ENCODE assay signal across 14 mouse cellular contexts in the genomic region with DNA sequence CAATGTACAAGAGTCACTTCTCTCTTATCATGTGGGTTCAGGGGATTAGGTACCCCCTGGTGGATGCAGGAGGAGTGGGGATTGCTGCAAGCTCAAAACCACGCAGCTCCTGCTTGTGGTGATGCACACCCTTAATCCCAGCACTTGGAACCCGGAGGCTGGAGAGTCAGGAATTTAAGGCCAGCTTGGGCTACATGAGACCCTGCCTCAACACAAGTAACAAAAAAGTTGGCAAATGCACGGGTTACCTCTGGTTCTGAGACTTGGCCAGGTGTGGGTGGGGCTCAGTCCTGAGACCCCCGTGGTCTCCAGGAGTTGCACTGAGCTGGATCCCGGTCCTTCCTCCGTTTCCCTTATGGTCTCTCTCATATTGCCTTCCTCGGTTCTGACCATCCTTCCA. TPM values are rescaled to one million over a fixed set of nuclear protein-coding genes. Genes with fewer than 3 reads are reported as not detected.
DNase-seq lines count a peak whose midpoint lies in the region; ATAC-seq lines count a peak whose summit lies in the region.
"Had no signal": no experiment of that assay in that cellular context is flagged by ENCODE, and none has a peak within 500 bp of the region (broad histone marks: within the 10 kb centered on the region; RNA-seq: fewer than 3 reads in every experiment).

No protein-coding gene starts in this region.

- H3K27me3 ChIP-seq in kidney, embryonic 14.5 days (ENCODE audit: control insufficient read depth, insufficient read depth, low read length) = no peaks in the 10 kb centered on the region
- H3K27me3 ChIP-seq in neural tube, embryonic 12.5 days (replicated peaks) = peaks cover 7% of the 10 kb centered on the region; the same call in 1 of the 2 replicates
- H3K27me3 ChIP-seq in neural tube, embryonic 15.5 days (replicated peaks) = no peaks in the 10 kb centered on the region; the same call in 1 of the 2 replicates
- no peaks in the 10 kb centered on the region for H3K27me3 ChIP-seq in embryonic facial prominence, embryonic 15.5 days

- H3K4me2 ChIP-seq in kidney, embryonic 14.5 days (replicated peaks; ENCODE audit: low read depth, low read length) = no peak overlapping the region
- 0 out of 2 replicates have a peak overlapping the region, but pooled peaks have one; percentile 0 for H3K4me2 ChIP-seq in neural tube, embryonic 12.5 days (replicated peaks)
- no peak overlapping the region for H3K4me2 ChIP-seq in neural tube, embryonic 15.5 days
- no peak overlapping the region for H3K4me2 ChIP-seq in embryonic facial prominence, embryonic 15.5 days (replicated peaks)
- H3K4me2 ChIP-seq: heart, embryonic 11.5 days had no signal

- WGBS in kidney, embryonic 14.5 days = 79% methylated on average over 7 of the region's 7 CpGs
- 82% methylated on average over 7 of the region's 7 CpGs for WGBS in neural tube, embryonic 12.5 days
- 82% methylated on average over 7 of the region's 7 CpGs for WGBS in neural tube, embryonic 15.5 days
- 66% methylated on average over 7 of the region's 7 CpGs for WGBS in embryonic facial prominence, embryonic 15.5 days

- H3K9ac ChIP-seq in kidney, embryonic 14.5 days (ENCODE audit: low read depth, low read length) = no peak overlapping the region
- no peak overlapping the region for H3K9ac ChIP-seq in neural tube, embryonic 12.5 days
- no peak overlapping the region for H3K9ac ChIP-seq in neural tube, embryonic 15.5 days (replicated peaks)
- no peak overlapping the region for H3K9ac ChIP-seq in embryonic facial prominence, embryonic 15.5 days

- H3K27ac ChIP-seq in kidney, embryonic 14.5 days (ENCODE audit: low read depth, low read length) = peak overlapping the region; percentile 74; the same call in 1 of the 2 replicates
- no peak overlapping the region for H3K27ac ChIP-seq in neural tube, embryonic 12.5 days
- H3K27ac ChIP-seq in neural tube, embryonic 15.5 days (replicated peaks) = no peak overlapping the region
- peak overlapping the region; percentile 76; the same call in 1 of the 2 replicates for H3K27ac ChIP-seq in embryonic facial prominence, embryonic 15.5 days (replicated peaks)

- no peak for DNase-seq in kidney, postnatal 4 days
- no peak for DNase-seq in urinary bladder, adult 18-20 months (ENCODE audit: low spot score in 2 of 2)
- no peak for DNase-seq in adrenal gland, adult 2 months
- DNase-seq: cerebellum, adult 11-12 months; layer of hippocampus, adult 9-11 months had no signal

- no peaks in the 10 kb centered on the region for H3K36me3 ChIP-seq in kidney, embryonic 14.5 days (ENCODE audit: control insufficient read depth, insufficient read depth, low read length)
- no peaks in the 10 kb centered on the region for H3K36me3 ChIP-seq in neural tube, embryonic 12.5 days
- no peaks in the 10 kb centered on the region for H3K36me3 ChIP-seq in neural tube, embryonic 15.5 days
- H3K36me3 ChIP-seq in embryonic facial prominence, embryonic 15.5 days = no peaks in the 10 kb centered on the region

- ATAC-seq in kidney, embryonic 14.5 days (ENCODE audit: low FRiP score, low TSS enrichment) = no peak
- ATAC-seq in neural tube, embryonic 12.5 days (ENCODE audit: low FRiP score, low read depth) = no peak
- ATAC-seq in neural tube, embryonic 15.5 days (ENCODE audit: low FRiP score) = no peak
- ATAC-seq in embryonic facial prominence, embryonic 15.5 days (ENCODE audit: insufficient number of reproducible peaks, low FRiP score, low TSS enrichment, low read depth) = no peak
- ATAC-seq: hindbrain, embryonic 16.5 days had no signal

- peaks cover 39% of the 10 kb centered on the region for H3K4me1 ChIP-seq in kidney, embryonic 14.5 days (ENCODE audit: control insufficient read depth, insufficient read depth, low read length)
- peaks cover 38% of the 10 kb centered on the region for H3K4me1 ChIP-seq in neural tube, embryonic 12.5 days
- H3K4me1 ChIP-seq in neural tube, embryonic 15.5 days = peaks cover 26% of the 10 kb centered on the region
- peaks cover 61% of the 10 kb centered on the region for H3K4me1 ChIP-seq in embryonic facial prominence, embryonic 15.5 days

- no peak overlapping the region for H3K4me3 ChIP-seq in kidney, embryonic 14.5 days (ENCODE audit: low read length)
- H3K4me3 ChIP-seq in neural tube, embryonic 12.5 days = no peak overlapping the region
- H3K4me3 ChIP-seq in neural tube, embryonic 15.5 days (replicated peaks) = no peak overlapping the region
- no peak overlapping the region for H3K4me3 ChIP-seq in embryonic facial prominence, embryonic 15.5 days (replicated peaks)

- no peaks in the 10 kb centered on the region for H3K9me3 ChIP-seq in kidney, embryonic 14.5 days (ENCODE audit: control insufficient read depth, low read length)
- H3K9me3 ChIP-seq in neural tube, embryonic 12.5 days = no peaks in the 10 kb centered on the region
- no peaks in the 10 kb centered on the region for H3K9me3 ChIP-seq in neural tube, embryonic 15.5 days (replicated peaks)
- H3K9me3 ChIP-seq in embryonic facial prominence, embryonic 15.5 days (replicated peaks) = no peaks in the 10 kb centered on the region

RNA-seq across cellular contexts. Expression of a gene that starts 4.5 kb away (rescaled TPM):
- polyA plus RNA-seq in kidney, embryonic 14.5 days (2014; fragmentation: Nextera tagmentation; extraction: Ambion mirVana) = 4.5 and 6.0 TPM in 2 replicates
- polyA plus RNA-seq in neural tube, embryonic 12.5 days (2016; fragmentation: Nextera tagmentation; extraction: Ambion mirVana) = 5.6 and 6.9 TPM in 2 replicates
- 2.8 and 4.4 TPM in 2 replicates for polyA plus RNA-seq in neural tube, embryonic 15.5 days (2015; fragmentation: Nextera tagmentation; extraction: Ambion mirVana)
- polyA plus RNA-seq in embryonic facial prominence, embryonic 15.5 days (2015; fragmentation: Nextera tagmentation; extraction: Ambion mirVana) = 9.0 and 9.3 TPM in 2 replicates
- total RNA-seq in adrenal gland, adult 2 months (2021) = 10 to 100 TPM; 25.5 to 46.3 TPM
- 40.1 and 49.3 TPM in 2 replicates for polyA plus RNA-seq in adrenal gland, adult 2 months (2012; rRNA removed)

RNA-seq across cellular contexts. Expression of a gene that starts 12.0 kb away (rescaled TPM):
- 41.5 and 44.5 TPM in 2 replicates for polyA plus RNA-seq in kidney, embryonic 14.5 days (2014; fragmentation: Nextera tagmentation; extraction: Ambion mirVana)
- polyA plus RNA-seq in neural tube, embryonic 12.5 days (2016; fragmentation: Nextera tagmentation; extraction: Ambion mirVana) = 44.7 and 46.2 TPM in 2 replicates
- 41.8 and 41.9 TPM in 2 replicates for polyA plus RNA-seq in neural tube, embryonic 15.5 days (2015; fragmentation: Nextera tagmentation; extraction: Ambion mirVana)
- polyA plus RNA-seq in embryonic facial prominence, embryonic 15.5 days (2015; fragmentation: Nextera tagmentation; extraction: Ambion mirVana) = 58.6 and 67.9 TPM in 2 replicates
- 10 to 100 TPM; 85.2 to 91.3 TPM for total RNA-seq in adrenal gland, adult 2 months (2021)
- 70.2 and 92.9 TPM in 2 replicates for polyA plus RNA-seq in adrenal gland, adult 2 months (2012; rRNA removed)

RNA-seq across cellular contexts. Expression of a gene that starts 39.1 kb away (rescaled TPM):
- not detected in 2 replicates for polyA plus RNA-seq in kidney, embryonic 14.5 days (2014; fragmentation: Nextera tagmentation; extraction: Ambion mirVana)
- not detected in 2 replicates for polyA plus RNA-seq in neural tube, embryonic 12.5 days (2016; fragmentation: Nextera tagmentation; extraction: Ambion mirVana)
- polyA plus RNA-seq in neural tube, embryonic 15.5 days (2015; fragmentation: Nextera tagmentation; extraction: Ambion mirVana) = not detected in 2 replicates
- not detected in 2 replicates for polyA plus RNA-seq in embryonic facial prominence, embryonic 15.5 days (2015; fragmentation: Nextera tagmentation; extraction: Ambion mirVana)
- total RNA-seq in adrenal gland, adult 2 months (2021) = under 1 TPM in 1 of 2 experiments, not detected in 1; 0.55 TPM
- polyA plus RNA-seq in adrenal gland, adult 2 months (2012; rRNA removed) = 1.2 TPM in 1 of 2 replicates, not detected in the other
- total RNA-seq: left cerebral cortex, postnatal 36 days; MEL had no signal
- polyA plus RNA-seq: heart, embryonic 11.5 days; urinary bladder, adult 2 months had no signal

RNA-seq across cellular contexts. Expression of a gene that starts 42.8 kb away (rescaled TPM):
- polyA plus RNA-seq in kidney, embryonic 14.5 days (2014; fragmentation: Nextera tagmentation; extraction: Ambion mirVana) = 10.5 and 12.5 TPM in 2 replicates
- 7.0 TPM in 2 replicates for polyA plus RNA-seq in neural tube, embryonic 12.5 days (2016; fragmentation: Nextera tagmentation; extraction: Ambion mirVana)
- 7.9 TPM in 2 replicates for polyA plus RNA-seq in neural tube, embryonic 15.5 days (2015; fragmentation: Nextera tagmentation; extraction: Ambion mirVana)
- 0.95 and 1.7 TPM in 2 replicates for polyA plus RNA-seq in embryonic facial prominence, embryonic 15.5 days (2015; fragmentation: Nextera tagmentation; extraction: Ambion mirVana)
- total RNA-seq in adrenal gland, adult 2 months (2021) = 10 to 100 TPM; 46.3 to 71.9 TPM
- polyA plus RNA-seq in adrenal gland, adult 2 months (2012; rRNA removed) = 114 and 115 TPM in 2 replicates

Comparison
In these comparisons a context has a peak if more than half of its experiments do, and no peak if none do; other contexts are left out.
1. H3K27ac ChIP-seq: peak in kidney, embryonic 14.5 days (single experiment) and embryonic facial prominence, embryonic 15.5 days (single experiment); none in neural tube, embryonic 12.5 days (single experiment) and neural tube, embryonic 15.5 days (single experiment).